Mouse (Mus musculus) liver, adult 2 months (tissue): Measurements from ENCODE around the gene Nek8. TPM values are rescaled to one million over a fixed set of nuclear protein-coding genes. Genes with fewer than 3 reads are reported as not detected.

ENCODE experiments used
- DNase-seq: peaks from one replicate; pipeline ENCODE4 v3.0.0-alpha.2; 2011; ENCODE audit warnings: low read depth, low spot score; ENCODE audit errors: extremely low read depth
- H3K27ac ChIP-seq: fragments of 200-500 bp; replicated peaks from 2 replicates; pipeline ENCODE4 v1.5.1; 2012; ENCODE audit warnings: low read depth, mild to moderate bottlenecking, control low read depth, inconsistent platforms, low read length; ENCODE audit not compliant: insufficient read depth
- H3K27me3 ChIP-seq: fragments of 200-500 bp; 2 replicates; pipeline ENCODE4 v1.6.1; 2012; ENCODE audit warnings: mild to moderate bottlenecking, moderate library complexity, low read length, inconsistent platforms; ENCODE audit not compliant: control insufficient read depth, insufficient read depth
- H3K36me3 ChIP-seq: fragments of 200-500 bp; 2 replicates; pipeline ENCODE4 v1.6.1; 2012; ENCODE audit warnings: low read length, inconsistent platforms; ENCODE audit not compliant: control insufficient read depth, insufficient read depth
- H3K4me1 ChIP-seq: fragments of 200-500 bp; 2 replicates; pipeline ENCODE4 v1.6.1; 2011; ENCODE audit warnings: low read length; ENCODE audit not compliant: control insufficient read depth, insufficient read depth
- H3K4me3 ChIP-seq: fragments of 200-500 bp; 2 replicates; pipeline ENCODE4 v1.5.1; 2011; ENCODE audit warnings: low read depth, mild to moderate bottlenecking, control low read depth, low read length, moderate library complexity; ENCODE audit not compliant: insufficient read depth
- H3K79me2 ChIP-seq: fragments of 200-500 bp; 2 replicates; pipeline ENCODE4 v1.6.1; 2012; ENCODE audit warnings: inconsistent platforms, mild to moderate bottlenecking, low read length, moderate library complexity; ENCODE audit not compliant: control insufficient read depth, insufficient read depth
- H3K9ac ChIP-seq: fragments of 200-500 bp; 2 replicates; pipeline ENCODE4 v1.6.1; 2012; ENCODE audit warnings: low read depth, mild to moderate bottlenecking, control low read depth, inconsistent platforms, low read length
- CTCF ChIP-seq: fragments of 200-500 bp; IDR thresholded peaks from 2 replicates; pipeline ENCODE4 v1.5.1; 2011; ENCODE audit warnings: low read depth, low read length, control low read depth
- POLR2A ChIP-seq: fragments of 200-500 bp; IDR thresholded peaks from 2 replicates; pipeline ENCODE4 v1.6.1; 2011; ENCODE audit warnings: low read length, control low read depth; ENCODE audit not compliant: insufficient read depth; ENCODE audit errors: extremely low read depth
- WGBS: fragments of 180-500 bp; shearing (Covaris S2); methylation state at CpG from one replicate; pipeline ENCODE4 v1.1.7; 2018; 5-methylcytosine and 5-hydroxymethylcytosine counted together
- polyA plus RNA-seq: library from polyadenylated mRNA; depleted of rRNA; stranded (reverse); fragments of >200 nt; gene quantifications from 2 replicates; pipeline ENCODE4 v1.2.3, GENCODE M21; 2012
- total RNA-seq: library from RNA; depleted of rRNA; stranded (reverse); fragments of >200 nt; gene quantifications from 2 replicates; pipeline ENCODE4 v1.2.3, GENCODE M21; 2014

Gene Nek8
- total and polyA plus RNA-seq, 2 experiments: 4.1 to 7.2 TPM

DNA sequence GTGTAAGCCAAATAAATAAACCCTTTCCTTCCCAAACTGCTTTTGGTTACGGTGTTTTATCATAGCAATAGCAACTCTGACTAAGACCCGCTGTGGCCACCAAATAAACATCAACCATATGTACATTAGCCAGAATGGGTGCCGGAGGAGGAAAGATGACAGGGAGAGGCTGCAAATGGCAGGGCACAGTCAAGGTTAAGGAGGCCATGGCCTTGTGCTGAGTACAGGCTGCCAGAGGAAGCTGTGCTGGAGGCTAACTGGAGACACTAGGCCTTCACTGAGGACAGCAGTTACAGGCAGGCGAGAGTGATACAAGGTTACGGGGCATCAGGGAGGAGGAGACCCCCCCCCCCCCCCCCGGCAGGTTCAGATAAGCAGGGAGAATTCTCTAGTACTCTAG, 33.4 kb upstream of the Nek8 start:
- Histone ChIP-seq H3K79me2 (no peaks in the 10 kb centered on the region), H3K9ac (no peak overlapping the region), H3K36me3 (peaks cover 63% of the 10 kb centered on the region), H3K27me3 (no peaks in the 10 kb centered on the region), H3K4me3 (no peak overlapping the region), H3K4me1 (peaks cover 3% of the 10 kb centered on the region; the same call in 1 of the 2 replicates), H3K27ac (no peak overlapping the region)
- TF ChIP-seq CTCF (no peak), POLR2A (no peak)
- 89% methylated on average over 6 of the region's 6 CpGs for WGBS
- DNase-seq: no peak

DNA sequence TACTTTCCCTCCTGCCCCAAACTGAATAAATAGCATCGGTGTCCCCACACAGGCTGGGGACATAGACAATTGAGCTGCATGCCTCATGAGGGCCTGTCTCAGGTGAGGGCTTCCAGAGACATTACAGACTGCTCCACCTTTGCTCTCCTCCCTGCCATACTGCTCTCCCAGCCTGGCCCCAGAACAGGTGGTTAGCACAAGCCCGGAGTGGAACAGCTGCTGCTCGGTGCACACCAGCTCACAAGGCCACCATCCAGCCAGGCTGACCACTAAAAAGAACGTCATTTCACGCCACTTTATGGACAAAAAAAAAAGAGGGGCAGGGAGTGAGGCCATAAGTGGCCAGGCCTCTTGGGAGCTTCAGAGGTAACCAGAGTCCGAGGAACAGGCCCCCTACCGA, 30.7 kb upstream of the Nek8 start:
- H3K4me1 ChIP-seq: peaks cover 11% of the 10 kb centered on the region
- no peak overlapping the region for H3K27ac ChIP-seq
- no peak overlapping the region for H3K9ac ChIP-seq
- no peak for TF ChIP-seq CTCF
- TF ChIP-seq POLR2A: no peak
- H3K79me2 ChIP-seq: no peaks in the 10 kb centered on the region
- no peak for DNase-seq
- H3K36me3 ChIP-seq: peaks cover 41% of the 10 kb centered on the region
- no peaks in the 10 kb centered on the region for H3K27me3 ChIP-seq
- WGBS: 96% methylated on average over 7 of the region's 7 CpGs
- no peak overlapping the region for H3K4me3 ChIP-seq

DNA sequence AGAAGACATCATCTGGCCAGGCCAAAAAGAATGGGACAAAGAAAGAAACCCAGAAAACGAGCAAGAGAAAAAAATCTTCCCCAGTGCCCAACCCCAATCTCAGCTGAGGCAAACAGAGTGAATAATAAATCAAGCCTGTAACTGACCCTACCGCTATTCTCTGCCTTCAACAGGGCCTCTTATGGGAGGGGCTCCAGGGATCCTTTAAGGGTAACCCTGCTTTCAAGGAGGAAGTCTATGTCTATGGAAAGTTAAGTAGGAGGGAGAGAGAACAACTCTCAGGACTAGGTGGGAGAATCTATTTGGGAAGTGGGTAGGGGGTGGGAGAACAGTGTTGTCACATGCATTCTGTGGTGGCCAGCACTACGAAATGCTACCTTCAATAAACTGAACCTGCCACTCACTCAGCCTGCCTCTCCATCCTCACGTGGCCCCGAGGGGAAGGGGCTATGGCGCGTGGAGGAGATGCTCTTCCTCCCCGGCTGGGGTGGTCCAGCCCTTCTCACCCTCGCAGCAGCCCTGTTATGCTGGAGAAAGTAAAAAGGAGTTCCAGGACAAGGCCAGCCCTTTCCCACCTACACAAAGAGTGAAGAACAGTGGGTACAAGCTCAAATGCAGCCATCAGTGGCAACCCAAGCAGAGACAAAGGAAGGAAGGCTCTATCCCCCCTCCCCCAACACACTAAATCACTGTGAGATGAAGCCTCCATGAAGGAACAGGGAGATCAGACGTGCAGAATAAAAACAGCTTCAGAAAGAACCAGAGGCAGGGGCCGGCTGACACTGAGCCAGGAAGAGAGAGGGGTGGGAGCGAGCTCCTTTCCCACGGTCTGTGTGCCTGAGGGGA, 29.1 kb upstream of the Nek8 start:
- Histone ChIP-seq H3K79me2 (no peaks in the 10 kb centered on the region), H3K4me1 (peaks cover 8% of the 10 kb centered on the region), H3K27me3 (no peaks in the 10 kb centered on the region), H3K36me3 (peaks cover 34% of the 10 kb centered on the region), H3K4me3 (no peak overlapping the region), H3K9ac (no peak overlapping the region), H3K27ac (no peak overlapping the region)
- TF ChIP-seq CTCF: no peak
- TF ChIP-seq POLR2A: no peak
- 89% methylated on average over 13 of the region's 13 CpGs for whole genome bisulfite sequencing
- no peak for DNase-seq

DNA sequence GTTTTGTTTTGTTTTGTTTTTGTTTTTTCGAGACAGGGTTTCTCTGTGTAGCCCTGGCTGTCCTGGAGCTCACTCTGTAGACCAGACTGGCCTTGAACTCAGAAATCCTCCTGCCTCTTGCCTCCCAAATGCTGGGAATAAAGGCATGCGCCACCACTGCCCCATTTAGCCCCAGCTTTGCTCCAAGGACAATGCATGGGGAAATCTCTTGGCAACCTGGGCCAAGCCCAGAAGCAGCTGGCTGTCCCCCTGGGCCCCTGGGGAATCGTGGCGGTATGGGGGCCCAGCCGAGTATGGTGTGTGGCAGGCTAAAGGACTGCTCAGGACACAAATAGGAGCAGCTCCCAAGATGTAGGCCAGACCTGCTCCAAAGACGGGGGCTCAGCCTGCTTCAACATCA, 27.8 kb upstream of the Nek8 start:
- WGBS: 80% methylated on average over 6 of the region's 6 CpGs
- TF ChIP-seq CTCF (no peak), POLR2A (no peak)

DNA sequence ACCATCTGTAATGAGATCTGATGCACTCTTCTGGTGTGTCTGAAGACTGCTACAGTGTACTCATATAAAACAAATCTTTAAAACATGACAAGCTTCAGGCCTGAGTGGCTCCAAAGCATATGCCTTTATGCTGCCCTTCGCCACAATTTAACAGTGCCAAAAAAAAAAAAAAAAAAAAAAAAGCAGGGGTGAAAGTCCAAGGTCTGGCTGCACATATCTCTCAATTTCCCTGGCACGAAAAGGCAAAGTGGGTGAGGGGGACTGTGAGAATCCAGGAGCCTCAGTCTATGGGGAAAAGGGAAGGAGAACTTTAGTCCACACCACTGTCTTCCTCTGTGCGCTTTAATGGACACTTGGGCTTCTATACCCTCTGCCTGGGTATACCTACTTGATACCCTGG, 25.9 kb upstream of the Nek8 start:
- H3K27me3 ChIP-seq: no peaks in the 10 kb centered on the region
- H3K79me2 ChIP-seq: no peaks in the 10 kb centered on the region
- peaks cover 7% of the 10 kb centered on the region for H3K36me3 ChIP-seq
- peaks cover 8% of the 10 kb centered on the region for H3K4me1 ChIP-seq
- peak overlapping the region; percentile 31; the same call in 1 of the 2 replicates for H3K9ac ChIP-seq
- no peak for TF ChIP-seq CTCF
- TF ChIP-seq POLR2A: no peak
- no peak overlapping the region for H3K4me3 ChIP-seq
- DNase-seq: peak; percentile 76
- 32% methylated on average over 3 of the region's 3 CpGs for whole genome bisulfite sequencing
- peak overlapping the region; percentile 61 for H3K27ac ChIP-seq

More for the DNA sequence above, 27.8 kb upstream of the Nek8 start:
- Histone ChIP-seq H3K27ac (no peak overlapping the region), H3K9ac (no peak overlapping the region), H3K27me3 (no peaks in the 10 kb centered on the region), H3K4me3 (no peak overlapping the region), H3K79me2 (no peaks in the 10 kb centered on the region), H3K36me3 (peaks cover 26% of the 10 kb centered on the region), H3K4me1 (peaks cover 8% of the 10 kb centered on the region)
- DNase-seq: no peak
